Mouse (Mus musculus) hematopoietic stem cell, adult 5-6 weeks (primary cell): ENCODE measurements around the gene Tmem104. TPM values are rescaled to one million over a fixed set of nuclear protein-coding genes. Genes with fewer than 3 reads are reported as not detected.
A peak's percentile ranks its signal among the peaks of the same experiment; 100 is the strongest.

Experiments used
- ATAC-seq, 2 experiments: fragments of 125-278 bp in 1 of 2; replicated peaks in 1 of 2; 2 replicates each; pipeline ENCODE4 v1.8.0; 2016 to 2017; ENCODE audit warnings: inconsistent platforms in 2 of 2, mild to moderate bottlenecking in 2 of 2, moderate number of reproducible peaks in 2 of 2, low read depth in 1 of 2, moderate TSS enrichment in 1 of 2; ENCODE audit not compliant: low FRiP score in 2 of 2, poor library complexity in 2 of 2, severe bottlenecking in 2 of 2, insufficient read depth in 1 of 2, low TSS enrichment in 1 of 2
- total RNA-seq: library from RNA; stranded (forward); fragments of 172-1452, 232-1000 nt; gene quantifications from 2 replicates; pipeline ENCODE4 v1.2.3, GENCODE M21; 2017

Gene Tmem104
- total RNA-seq, result 3.5 and 4.0 TPM in 2 replicates

DNA sequence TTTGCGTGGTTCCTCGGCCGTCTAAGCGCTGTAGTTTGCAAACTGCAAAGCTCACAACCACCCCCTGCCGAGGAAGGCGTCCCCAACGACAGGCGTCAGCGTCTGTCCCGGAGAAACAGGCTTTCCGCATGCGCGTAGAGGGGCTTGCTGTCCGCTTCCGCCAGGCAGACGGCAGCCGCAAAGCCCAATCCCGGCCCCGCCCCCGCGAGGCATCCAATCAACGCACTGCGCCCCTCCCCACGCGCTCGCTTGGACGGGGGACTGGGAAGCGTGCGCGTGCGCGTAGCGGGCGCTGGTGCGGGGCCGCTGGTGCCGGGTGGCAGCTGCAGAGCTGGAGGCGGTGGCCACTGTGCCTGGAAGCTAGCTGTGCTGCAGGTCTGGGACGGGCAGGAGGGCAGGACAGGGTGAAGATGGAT lies at the start of gene Tmem104:
Tmem104 (plus strand) TSS at position 264 of the 416 bp plus-strand sequence.
- peak; percentile 82 to 86 for ATAC-seq

DNA sequence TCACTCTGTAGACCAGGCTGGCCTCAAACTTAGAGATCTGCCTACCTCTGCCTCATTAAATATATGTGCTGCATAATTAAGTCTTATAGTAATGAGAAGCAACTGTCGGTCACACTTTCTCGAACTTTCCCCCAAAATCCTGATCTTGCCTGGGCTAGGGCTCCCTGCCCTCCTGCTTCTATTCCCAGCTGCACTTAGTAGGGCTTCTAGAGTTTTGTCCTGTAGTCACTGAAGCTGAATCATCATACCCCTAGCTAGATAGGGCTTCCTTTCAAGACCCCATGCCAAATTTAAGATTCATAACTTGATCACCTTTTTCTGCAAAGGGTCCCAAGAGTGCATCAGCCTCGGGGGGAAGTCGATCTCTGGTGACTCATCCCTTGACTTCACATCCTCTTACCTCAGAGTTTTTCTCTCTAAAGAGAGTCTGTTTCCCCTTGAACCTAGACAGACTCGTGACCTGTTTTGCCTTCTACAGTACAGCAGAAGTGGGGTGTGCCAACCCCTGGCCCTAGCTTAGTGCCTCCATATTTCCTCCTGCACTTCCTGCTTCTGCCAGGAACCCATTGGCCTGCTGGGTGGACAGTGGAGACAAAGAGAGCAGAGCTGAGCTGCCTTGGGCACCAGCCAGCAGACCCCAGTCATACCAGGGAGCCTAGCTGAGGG lies 48.6 kb upstream of the Tmem104 start:
- ATAC-seq, result peak; percentile 60 to 83

DNA sequence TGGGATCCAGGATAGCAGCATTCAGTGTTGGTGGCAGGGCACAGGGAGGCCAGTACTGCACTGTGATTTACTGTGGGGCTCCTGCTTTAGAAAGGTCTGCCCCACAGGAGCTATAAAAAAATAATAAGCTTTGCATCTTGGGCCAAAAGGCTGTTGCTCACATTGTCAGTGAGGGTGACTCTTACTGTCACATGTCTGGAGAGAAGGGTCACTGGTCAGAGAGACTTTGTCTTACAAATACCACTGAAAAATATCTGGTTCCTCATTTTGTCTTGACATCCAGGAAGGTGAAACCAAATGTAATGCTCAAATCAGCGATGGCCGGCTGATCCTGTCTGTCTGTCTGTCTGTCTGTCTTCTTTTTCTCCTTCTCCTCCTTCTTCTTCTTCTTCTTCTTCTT lies 45.3 kb upstream of the Tmem104 start:
- ATAC-seq, result no peak

GRCm38 (mm10) chr11:115147813-115148212 lies 39.5 kb upstream of the Tmem104 start:
- ATAC-seq, result no peak

DNA sequence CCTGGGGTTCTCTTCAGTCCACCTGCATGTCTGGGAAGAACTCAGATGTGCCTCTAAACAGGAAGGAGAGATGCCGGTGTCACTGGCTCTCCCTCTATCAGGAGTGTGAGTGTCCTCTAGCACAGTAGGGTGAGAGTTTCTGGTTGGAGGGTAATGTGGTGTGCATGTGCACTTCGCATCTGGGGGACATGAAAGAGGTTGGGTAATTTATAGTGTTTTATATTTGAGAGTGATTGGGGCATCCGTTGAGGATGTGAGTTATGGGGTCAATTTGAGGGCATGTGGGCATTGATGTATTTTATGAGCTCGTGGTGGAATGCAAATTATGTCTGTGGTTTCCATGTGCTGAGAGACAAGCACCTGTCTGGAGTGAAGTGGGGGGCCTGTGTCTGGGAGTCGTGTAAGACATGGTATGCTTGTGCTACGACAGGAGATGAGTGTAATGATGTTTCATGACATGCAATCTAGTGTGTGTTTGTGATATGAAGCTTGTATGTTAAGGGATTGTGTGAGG lies 36.5 kb upstream of the Tmem104 start:
- no peak for ATAC-seq

- ATAC-seq, result no peak
Observed at GRCm38 (mm10) chr11:115151755-115152429, 35.4 kb upstream of the Tmem104 start.

- ATAC-seq, result no peak
Observed at GRCm38 (mm10) chr11:115153088-115153487, 34.2 kb upstream of the Tmem104 start.

- ATAC-seq, result peak; percentile 85 to 88
Observed at GRCm38 (mm10) chr11:115153699-115154292, 33.5 kb upstream of the Tmem104 start.

- ATAC-seq, result no peak
Observed at GRCm38 (mm10) chr11:115155053-115155634, 32.1 kb upstream of the Tmem104 start.

- ATAC-seq, result peak; percentile 33 to 48; a peak in 3 of 4 replicates
Observed at GRCm38 (mm10) chr11:115157933-115158719, 29.2 kb upstream of the Tmem104 start.

GRCm38 (mm10) chr11:115160016-115160797 lies 27.1 kb upstream of the Tmem104 start:
- no peak for ATAC-seq

GRCm38 (mm10) chr11:115160883-115161577 lies 26.3 kb upstream of the Tmem104 start:
- no peak for ATAC-seq

DNA sequence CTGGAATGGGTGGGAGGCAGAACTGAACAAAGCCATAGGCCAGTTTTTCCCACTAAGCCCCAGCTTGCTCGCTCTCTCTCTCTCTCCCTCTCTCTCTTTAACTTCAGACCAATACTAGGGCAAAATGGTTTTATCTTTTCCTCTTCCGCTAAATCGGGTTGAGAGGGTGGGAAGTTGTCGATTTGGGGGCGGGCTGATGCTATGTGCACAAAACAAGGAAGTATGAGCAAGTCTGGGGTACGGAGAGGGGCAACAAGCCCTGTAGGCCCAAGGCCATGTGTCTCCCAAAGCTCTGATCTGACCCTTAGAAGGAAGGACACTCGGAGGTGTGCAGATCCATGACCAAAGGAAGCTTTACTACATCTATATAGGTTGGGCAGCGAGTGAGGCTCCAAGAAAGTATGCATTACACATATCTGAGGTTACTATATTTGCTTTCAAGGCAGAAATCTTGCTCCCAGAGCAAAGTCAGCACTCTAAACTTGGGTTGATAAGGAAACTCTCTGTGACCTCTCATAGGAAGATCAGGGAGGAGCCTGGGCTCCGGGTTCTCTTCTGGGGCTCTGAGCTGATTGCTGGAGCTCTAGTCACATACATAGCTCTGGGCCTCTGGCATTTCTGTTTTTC lies 25.6 kb upstream of the Tmem104 start:
- ATAC-seq, result no peak

GRCm38 (mm10) chr11:115162205-115162601 lies 25.1 kb upstream of the Tmem104 start:
- no peak for ATAC-seq

- ATAC-seq, result peak; percentile 86 to 89
Observed at GRCm38 (mm10) chr11:115162832-115163480, 24.3 kb upstream of the Tmem104 start, which contains the start of gene Slc9a3r1. Gene Slc9a3r1, plus strand, starts transcription at chr11:115163341.
